Mouse (Mus musculus): Measurements from ENCODE around the gene Nfx1.

DNA sequence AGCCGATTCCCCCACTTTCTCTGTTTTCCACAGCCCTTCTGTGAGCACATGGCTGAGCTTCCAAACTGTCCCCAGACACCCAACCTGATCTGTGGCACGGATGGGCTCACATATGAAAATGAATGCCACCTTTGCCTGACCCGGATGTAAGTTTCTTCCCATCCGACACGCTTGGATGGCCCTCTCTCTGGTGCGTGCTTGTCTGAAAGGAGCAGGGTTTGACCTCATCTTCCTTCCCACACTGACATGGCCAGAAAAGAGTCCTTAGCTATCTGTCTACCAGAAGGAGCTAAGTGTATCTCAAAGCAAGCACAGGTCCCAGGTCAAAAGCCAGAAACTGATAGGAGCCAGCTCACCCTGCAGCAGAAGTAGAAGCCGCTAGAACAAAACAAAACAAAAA is 41.7 kb upstream of the Nfx1 start:
- TF ChIP-seq CTCF (IDR thresholded peaks at IDR 0.05; ENCODE audit: low read depth) (no peak), EP300 (IDR thresholded peaks at IDR 0.05; ENCODE audit: low read depth) (no peak)
